Mouse (Mus musculus): ENCODE measurements around the gene Myl3. TPM values are rescaled to one million over a fixed set of nuclear protein-coding genes. Genes with fewer than 3 reads are reported as not detected.

Gene Myl3
- not detected for polyA plus RNA-seq (2017; shearing (Covaris generic))

GRCm38 (mm10) chr9:110741711-110742294 is at the start of gene Myl3:
TSS of gene Myl3 (plus strand) at chr9:110741861.

GRCm38 (mm10) chr9:110746961-110747360 is 5.3 kb downstream of the Myl3 start, which contains the start of gene Pth1r:
TSS of gene Pth1r (minus strand) at chr9:110747145.

GRCm38 (mm10) chr9:110797866-110798265 is 56.2 kb downstream of the Myl3 start, which contains the start of gene Prss42:
TSS of gene Prss42 (plus strand) at chr9:110798166.

GRCm38 (mm10) chr9:110813789-110814188 is 72.1 kb downstream of the Myl3 start, which contains the start of gene Prss44:
TSS of gene Prss44 (plus strand) at chr9:110813994.

Other genes starting within 250 kb of the Myl3 start
- gene Setd2, start 209.3 kb upstream of the Myl3 start, polyA plus RNA-seq (2017; shearing (Covaris generic)): 31.2 TPM
- gene Nradd, start 117.4 kb upstream of the Myl3 start, polyA plus RNA-seq (2017; shearing (Covaris generic)): 2.3 TPM
- gene Nbeal2, start 87.7 kb upstream of the Myl3 start, polyA plus RNA-seq (2017; shearing (Covaris generic)): 61.2 TPM
- gene Ccdc12, start 85.4 kb upstream of the Myl3 start, polyA plus RNA-seq (2017; shearing (Covaris generic)): 297 TPM
- gene Pth1r, start 5.3 kb downstream of the Myl3 start, polyA plus RNA-seq (2017; shearing (Covaris generic)): not detected
- gene Prss42, start 56.3 kb downstream of the Myl3 start, polyA plus RNA-seq (2017; shearing (Covaris generic)): not detected
- not detected for gene Prss44, start 72.1 kb downstream of the Myl3 start, polyA plus RNA-seq (2017; shearing (Covaris generic))
- not detected for gene Prss43, start 84.8 kb downstream of the Myl3 start, polyA plus RNA-seq (2017; shearing (Covaris generic))
- gene Prss45, start 92.7 kb downstream of the Myl3 start, polyA plus RNA-seq (2017; shearing (Covaris generic)): not detected
- not detected for gene Prss46, start 102.6 kb downstream of the Myl3 start, polyA plus RNA-seq (2017; shearing (Covaris generic))
- gene Prss50, start 116.1 kb downstream of the Myl3 start, polyA plus RNA-seq (2017; shearing (Covaris generic)): 0.32 TPM
- 39.7 TPM for gene Als2cl, start 138.0 kb downstream of the Myl3 start, polyA plus RNA-seq (2017; shearing (Covaris generic))
- gene Tmie, start 138.3 kb downstream of the Myl3 start, polyA plus RNA-seq (2017; shearing (Covaris generic)): 2.4 TPM
- gene Fam240a, start 175.0 kb downstream of the Myl3 start, polyA plus RNA-seq (2017; shearing (Covaris generic)): not detected
- gene Tdgf1, start 204.3 kb downstream of the Myl3 start, polyA plus RNA-seq (2017; shearing (Covaris generic)): 2.8 TPM
- 0.15 TPM for gene Lrrc2, start 209.7 kb downstream of the Myl3 start, polyA plus RNA-seq (2017; shearing (Covaris generic))
- gene Rtp3, start 248.7 kb downstream of the Myl3 start, polyA plus RNA-seq (2017; shearing (Covaris generic)): not detected

Data from activated CD4-positive, CD25-positive, alpha-beta regulatory T cell, adult 9 weeks (primary cell).